Mouse (Mus musculus): Measurements from ENCODE around the gene Nfxl1.

- TF ChIP-seq CTCF (IDR thresholded peaks at IDR 0.05) (no peak), POLR2A (IDR thresholded peaks at IDR 0.05; ENCODE audit: insufficient read depth, low read depth, low read length) (no peak), EP300 (IDR thresholded peaks at IDR 0.05; ENCODE audit: insufficient read depth, low read depth, low read length) (no peak)
These were observed 87.7 kb downstream of the Nfxl1 start for GRCm38 (mm10) chr5:72471746-72472145.

Data from heart, adult 2 months (tissue).